Mouse (Mus musculus) CH12.LX (cell line): Measurements from ENCODE around the gene Slc30a1. TPM values are rescaled to one million over a fixed set of nuclear protein-coding genes. Genes with fewer than 3 reads are reported as not detected.
A peak's percentile ranks its signal among the peaks of the same experiment; 100 is the strongest.

ENCODE experiments used
- DNase-seq: peaks from one replicate; pipeline ENCODE4 v3.0.0-alpha.2; 2013; ENCODE audit errors: extremely low read depth
- H3K27ac ChIP-seq: 2 replicates; pipeline ENCODE4 v1.5.1; 2012; ENCODE audit warnings: low read depth, mild to moderate bottlenecking, control low read depth, moderate library complexity; ENCODE audit not compliant: insufficient read depth
- H3K27me3 ChIP-seq: replicated peaks from 2 replicates; pipeline ENCODE3; 2012; ENCODE audit warnings: inconsistent platforms
- H3K36me3 ChIP-seq, 2 experiments: replicated peaks in 1 of 2; 2 replicates each; pipeline versions ENCODE3 to v1.6.1; 2012; ENCODE audit warnings: inconsistent platforms in 1 of 2, low read length in 1 of 2, mild to moderate bottlenecking in 1 of 2, mixed read lengths in 1 of 2, moderate library complexity in 1 of 2; ENCODE audit not compliant: control insufficient read depth in 1 of 2, insufficient read depth in 1 of 2
- H3K4me1 ChIP-seq, 2 experiments: 2 replicates each; pipeline ENCODE4 v1.6.1; 2012; ENCODE audit warnings: inconsistent platforms in 1 of 2, moderate library complexity in 1 of 2; ENCODE audit not compliant: insufficient read depth in 2 of 2, control insufficient read depth in 1 of 2
- H3K4me2 ChIP-seq: 2 replicates; pipeline ENCODE4 v1.6.1; 2012; ENCODE audit warnings: low read depth, mild to moderate bottlenecking, control low read depth; ENCODE audit not compliant: poor library complexity, insufficient read depth, severe bottlenecking
- H3K4me3 ChIP-seq, 3 experiments: fragments of 150-350 bp in 1 of 3; sonication (generic) in 1 of 3; replicated peaks in 1 of 3; 2 replicates each; pipeline versions ENCODE3 to v1.5.1; 2011 to 2012; ENCODE audit warnings: low read depth in 2 of 3, low read length in 2 of 3, mild to moderate bottlenecking in 2 of 3, moderate library complexity in 2 of 3, control low read depth in 1 of 3, improper control_type of control experiment in 1 of 3, inconsistent platforms in 1 of 3, mixed read lengths in 1 of 3; ENCODE audit not compliant: poor library complexity in 1 of 3
- H3K79me2 ChIP-seq: replicated peaks from 2 replicates; pipeline ENCODE4 v1.6.1; 2012; ENCODE audit warnings: mild to moderate bottlenecking, moderate library complexity; ENCODE audit not compliant: control insufficient read depth, poor library complexity, insufficient read depth, severe bottlenecking; ENCODE audit errors: extremely low read depth
- H3K9ac ChIP-seq: 2 replicates; pipeline ENCODE4 v1.6.1; 2012; ENCODE audit warnings: low read depth, mild to moderate bottlenecking, control low read depth, moderate library complexity; ENCODE audit not compliant: insufficient read depth
- H3K9me3 ChIP-seq: replicated peaks from 2 replicates; pipeline ENCODE3; 2012; ENCODE audit warnings: low read length, inconsistent platforms, mixed read lengths
- CHD1 ChIP-seq: IDR thresholded peaks from 2 replicates; pipeline ENCODE4 v1.6.1; 2012; ENCODE audit warnings: low read depth, low read length, improper control_type of control experiment, inconsistent platforms
- CHD2 ChIP-seq: IDR thresholded peaks from 2 replicates; pipeline ENCODE4 v1.6.1; 2011; ENCODE audit warnings: low read length, improper control_type of control experiment
- CTCF ChIP-seq, 2 experiments: IDR thresholded peaks in 1 of 2; conservative IDR thresholded peaks in 1 of 2; 2 replicates each; pipeline ENCODE4 v1.5.1; 2011 to 2012; ENCODE audit warnings: low read depth in 2 of 2, low read length in 2 of 2, improper control_type of control experiment in 1 of 2, inconsistent platforms in 1 of 2, mild to moderate bottlenecking in 1 of 2, moderate library complexity in 1 of 2
- IRF4 ChIP-seq: IDR thresholded peaks from 2 replicates; pipeline ENCODE4 v1.6.1; 2014; ENCODE audit warnings: low read depth, mild to moderate bottlenecking, inconsistent platforms, low read length, improper control_type of control experiment
- JUND ChIP-seq: conservative IDR thresholded peaks from 2 replicates; pipeline ENCODE4 v1.6.1; 2011; ENCODE audit warnings: low read depth, low read length, improper control_type of control experiment
- KAT2A ChIP-seq: IDR thresholded peaks from 2 replicates; pipeline ENCODE4 v1.6.1; 2012; ENCODE audit warnings: low read length, improper control_type of control experiment, inconsistent platforms; ENCODE audit not compliant: insufficient replicate concordance
- MAFK ChIP-seq: IDR thresholded peaks from 2 replicates; pipeline ENCODE4 v1.6.1; 2011; ENCODE audit warnings: low read length, improper control_type of control experiment; ENCODE audit not compliant: insufficient replicate concordance
- MAX ChIP-seq: IDR thresholded peaks from 2 replicates; pipeline ENCODE4 v1.6.1; 2011; ENCODE audit warnings: low read length, improper control_type of control experiment
- MEF2A ChIP-seq: IDR thresholded peaks from 2 replicates; pipeline ENCODE4 v1.6.1; 2014; ENCODE audit warnings: low read depth, mild to moderate bottlenecking, inconsistent platforms, low read length, improper control_type of control experiment, borderline replicate concordance
- MXI1 ChIP-seq: IDR thresholded peaks from 2 replicates; pipeline ENCODE4 v1.6.1; 2011; ENCODE audit warnings: mild to moderate bottlenecking, low read depth, low read length, improper control_type of control experiment
- MYC ChIP-seq: IDR thresholded peaks from 2 replicates; pipeline ENCODE4 v1.6.1; 2011; ENCODE audit warnings: low read depth, mild to moderate bottlenecking, improper control_type of control experiment, low read length
- NELFE ChIP-seq: IDR thresholded peaks from 2 replicates; pipeline ENCODE4 v1.6.1; 2011; ENCODE audit warnings: low read depth, low read length, improper control_type of control experiment
- NRF1 ChIP-seq: IDR thresholded peaks from 2 replicates; pipeline ENCODE4 v1.6.1; 2014; ENCODE audit warnings: low read depth, mild to moderate bottlenecking, inconsistent platforms, low read length, improper control_type of control experiment, moderate library complexity
- PAX5 ChIP-seq: IDR thresholded peaks from 2 replicates; pipeline ENCODE4 v1.6.1; 2012; ENCODE audit warnings: low read length, inconsistent platforms, mixed read lengths
- POLR2A ChIP-seq: IDR thresholded peaks from 2 replicates; pipeline ENCODE4 v1.6.1; 2011; ENCODE audit warnings: low read depth, mild to moderate bottlenecking, improper control_type of control experiment, low read length
- RCOR1 ChIP-seq: conservative IDR thresholded peaks from 2 replicates; pipeline ENCODE4 v1.6.1; 2012; ENCODE audit warnings: low read depth, mild to moderate bottlenecking, inconsistent platforms, low read length, improper control_type of control experiment
- SIN3A ChIP-seq: IDR thresholded peaks from 2 replicates; pipeline ENCODE4 v1.6.1; 2012; ENCODE audit warnings: low read length, improper control_type of control experiment, inconsistent platforms
- SMC3 ChIP-seq: IDR thresholded peaks from 2 replicates; pipeline ENCODE4 v1.6.1; 2011; ENCODE audit warnings: low read depth, low read length, improper control_type of control experiment
- TBP ChIP-seq: conservative IDR thresholded peaks from 2 replicates; pipeline ENCODE4 v1.6.1; 2011; ENCODE audit warnings: low read depth, low read length, improper control_type of control experiment
- TCF12 ChIP-seq: IDR thresholded peaks from 2 replicates; pipeline ENCODE4 v1.6.1; 2014; ENCODE audit warnings: low read depth, mild to moderate bottlenecking, inconsistent platforms, low read length, improper control_type of control experiment
- UBTF ChIP-seq: IDR thresholded peaks from 2 replicates; pipeline ENCODE4 v1.6.1; 2012; ENCODE audit warnings: low read depth, mild to moderate bottlenecking, inconsistent platforms, low read length, improper control_type of control experiment, moderate library complexity
- USF1 ChIP-seq: IDR thresholded peaks from 2 replicates; pipeline ENCODE4 v1.6.1; 2014; ENCODE audit warnings: low read depth, mild to moderate bottlenecking, inconsistent platforms, low read length, improper control_type of control experiment
- USF2 ChIP-seq: conservative IDR thresholded peaks from 2 replicates; pipeline ENCODE4 v1.6.1; 2011; ENCODE audit warnings: low read depth, low read length, improper control_type of control experiment
- ZNF384 ChIP-seq: IDR thresholded peaks from 2 replicates; pipeline ENCODE4 v1.6.1; 2012; ENCODE audit warnings: low read depth, low read length, improper control_type of control experiment, inconsistent platforms
- dilution Hi-C: fragments of 300-500 bp; cut with MboI; formaldehyde crosslinking; loops from 2 replicates; pipeline ENCODE4 v1.14.3; 2020; ENCODE audit warnings: low sequenced_read_pairs; ENCODE audit not compliant: extremely low pct_unique_long_range_greater_than_20kb, extremely low pct_ligation_motif_present
- in situ Hi-C: fragments of 300-500 bp; cut with MboI; formaldehyde crosslinking; loops from 3 replicates; pipeline ENCODE4 v1.14.3; 2019; ENCODE audit warnings: low sequenced_read_pairs, low pct_ligation_motif_present, low pct_unique_long_range_greater_than_20kb, mixed read lengths
- polyA plus RNA-seq: library from polyadenylated mRNA; unstranded; fragments of >175 nt; gene quantifications from 2 replicates; pipeline ENCODE4 v1.2.1, GENCODE M21; 2012; ENCODE audit warnings: low read depth; ENCODE audit not compliant: insufficient read length
- total RNA-seq, 2 experiments: library from RNA; depleted of rRNA; stranded (reverse); fragments of 300-350 nt in 1 of 2; fragments of >200 nt in 1 of 2; gene quantifications; 2 replicates each; pipeline ENCODE4 v1.2.3; 2012 to 2014

Slc30a1 gene
- total RNA-seq (2012; rRNA removed), result 4.5 and 4.6 TPM in 2 replicates
- total RNA-seq (2014; rRNA removed), result 8.9 and 9.4 TPM in 2 replicates
- polyA plus RNA-seq, result 12.7 and 15.8 TPM in 2 replicates

GRCm38 (mm10) chr1:191906571-191907430, at the start of gene Slc30a1:
Gene Slc30a1 (plus strand): TSS chr1:191906767.
- in situ Hi-C loops, result no loop called here
- peak within 1 kb of the TSS; percentile 92 for H3K4me2 ChIP-seq
- H3K79me2 ChIP-seq, result 0 out of 2 replicates have a peak, but pooled peaks cover 2% of the 10 kb centered on the region
- peak within 1 kb of the TSS; percentile 72 for H3K9ac ChIP-seq
- peak within 1 kb of the TSS; percentile 24; the same call in 1 of the 2 replicates for H3K27ac ChIP-seq
- no peaks in the 10 kb centered on the region for H3K9me3 ChIP-seq
- H3K4me3 ChIP-seq, result peak within 1 kb of the TSS; percentile 81 to 95 (median 85)
- DNase-seq, result peak; percentile 96
- dilution Hi-C loops, result no loop called here
- peaks cover 10% of the 10 kb centered on the region for H3K27me3 ChIP-seq
- peaks cover 10 to 21% of the 10 kb centered on the region in 2 experiments for H3K36me3 ChIP-seq
- TF ChIP-seq USF1, result no peak
- 0 out of 2 replicates have a peak, but pooled peaks have one; percentile 20 for TF ChIP-seq TCF12
- TF ChIP-seq UBTF, result peak; percentile 78; the same call in 1 of the 2 replicates
- TF ChIP-seq MXI1, result peak; percentile 68
- TF ChIP-seq ZNF384, result peak; percentile 79
- TF ChIP-seq MYC, result 0 out of 2 replicates have a peak, but pooled peaks have one; percentile 33
- peak; percentile 53; the same call in 1 of the 2 replicates for TF ChIP-seq CHD1
- TF ChIP-seq USF2, result no peak
- TF ChIP-seq MAX, result peak; percentile 63; the same call in 1 of the 2 replicates
- peak; percentile 20; the same call in 1 of the 2 replicates for TF ChIP-seq SIN3A
- TF ChIP-seq TBP, result 0 out of 2 replicates have a peak, but pooled peaks have one; percentile 21
- peak; percentile 57; the same call in 1 of the 2 replicates for TF ChIP-seq NRF1
- 0 out of 2 replicates have a peak, but pooled peaks have one; percentile 43 for TF ChIP-seq CHD2
- peak; percentile 79 for TF ChIP-seq POLR2A
- no peak for TF ChIP-seq SMC3
- TF ChIP-seq NELFE, result peak; percentile 67
- no peak for TF ChIP-seq JUND
- H3K4me1 ChIP-seq, result peaks cover 12 to 45% of the 10 kb centered on the region in 2 experiments

DNA sequence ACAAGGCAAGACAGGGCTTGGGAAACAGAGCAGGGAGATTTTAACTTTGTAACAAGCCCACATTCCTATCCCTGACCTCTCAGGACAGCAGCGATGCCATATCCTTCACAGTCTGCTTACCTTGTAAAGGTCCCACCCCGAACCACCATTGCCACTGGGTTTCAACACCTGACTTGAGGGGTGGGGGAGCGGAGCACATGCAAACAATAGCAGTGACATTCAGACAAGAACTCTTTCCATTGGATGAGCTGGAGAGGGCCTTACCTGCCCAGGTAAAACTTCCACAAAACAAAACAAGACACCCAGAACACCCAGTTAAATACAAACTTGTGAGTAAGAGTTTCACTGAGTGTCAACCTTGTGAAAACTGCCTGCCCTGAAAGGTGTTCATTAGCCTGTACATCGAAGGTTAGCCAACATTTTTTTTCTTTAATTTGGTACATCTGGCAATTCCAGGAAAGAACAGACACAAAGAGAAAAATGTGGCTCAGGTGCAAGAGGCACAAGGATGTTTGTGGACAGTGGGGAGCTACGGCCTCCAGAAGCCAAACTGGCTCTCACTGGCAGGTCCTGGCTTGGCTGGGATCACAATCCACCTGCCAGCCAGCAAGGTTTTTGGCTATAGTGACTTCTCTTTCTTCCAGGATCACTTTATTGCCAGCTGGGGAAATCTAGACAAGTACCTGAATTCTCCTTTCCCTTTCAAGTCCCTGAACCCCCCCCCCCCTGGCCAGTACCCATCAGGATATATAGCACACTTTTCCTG, 49.5 kb upstream of the Slc30a1 start:
- in situ Hi-C loops, result no loop called here
- TF ChIP-seq POLR2A (no peak), KAT2A (no peak), NELFE (no peak), USF2 (no peak), MAFK (no peak), IRF4 (no peak), USF1 (no peak), ZNF384 (no peak), PAX5 (no peak), MYC (no peak), RCOR1 (no peak), MAX (no peak), MEF2A (no peak), CTCF (conservative IDR thresholded peaks at IDR 0.05 in 1 of 2, IDR thresholded peaks at IDR 0.05 in 1 of 2; ENCODE audit: low read depth in 2 of 2, low read length in 2 of 2) (no peak), NRF1 (no peak)
- peaks cover 2% of the 10 kb centered on the region for H3K9me3 ChIP-seq
- no peaks in the 10 kb centered on the region for H3K36me3 ChIP-seq
- no peak for DNase-seq
- H3K27ac ChIP-seq, result no peak overlapping the region
- no peaks in the 10 kb centered on the region for H3K4me1 ChIP-seq
- H3K4me3 ChIP-seq, result no peak overlapping the region
- no peak overlapping the region for H3K4me2 ChIP-seq
- H3K27me3 ChIP-seq, result no peaks in the 10 kb centered on the region
- dilution Hi-C loops, result no loop called here
- no peak overlapping the region for H3K9ac ChIP-seq
- H3K79me2 ChIP-seq, result no peaks in the 10 kb centered on the region
